ENCODE assay signal across 11 mouse cellular contexts in genomic region chr17:59039754-59040153, GRCm38 (mm10). TPM values are rescaled to one million over a fixed set of nuclear protein-coding genes. Genes with fewer than 3 reads are reported as not detected.
DNase-seq lines count a peak whose midpoint lies in the region; ATAC-seq and TF ChIP-seq lines count a peak whose summit lies in the region.
"Had no signal": no experiment of that assay in that cellular context is flagged by ENCODE, and none has a peak within 500 bp of the region (broad histone marks: within the 10 kb centered on the region; RNA-seq: fewer than 3 reads in every experiment).

No protein-coding gene starts in this region.

- POLR2A ChIA-PET in Patski (lab: Charles Lee) = no interaction called here

- no peaks in the 10 kb centered on the region for H3K9me3 ChIP-seq in kidney, embryonic 14.5 days (ENCODE audit: control insufficient read depth, low read length)

- peak; percentile 45 for TF ChIP-seq CTCF in Patski (IDR thresholded peaks at IDR 0.05)
- TF ChIP-seq CTCF in layer of hippocampus, adult 2 months (conservative IDR thresholded peaks at IDR 0.05) = peak; percentile 76

- H3K4me3 ChIP-seq in kidney, embryonic 14.5 days (ENCODE audit: low read length) = no peak overlapping the region
- no peak overlapping the region for H3K4me3 ChIP-seq in layer of hippocampus, adult 2 months

- no peaks in the 10 kb centered on the region for H3K36me3 ChIP-seq in kidney, embryonic 14.5 days (ENCODE audit: control insufficient read depth, insufficient read depth, low read length)

- CTCF ChIA-PET in Patski (lab: Charles Lee) = interaction anchor here (1.4 to 2.3 kb wide), 2 partner anchors 10 to 12 kb away, joined by 3 to 8 read pairs; no protein-coding TSS in a partner anchor

- WGBS in kidney, embryonic 14.5 days = 47% methylated on average over 5 of the region's 5 CpGs

- H3K27me3 ChIP-seq in kidney, embryonic 14.5 days (ENCODE audit: control insufficient read depth, insufficient read depth, low read length) = no peaks in the 10 kb centered on the region
- peaks cover 18% of the 10 kb centered on the region for H3K27me3 ChIP-seq in Patski

- H3K4me1 ChIP-seq in kidney, embryonic 14.5 days (ENCODE audit: control insufficient read depth, insufficient read depth, low read length) = no peaks in the 10 kb centered on the region

- no peak overlapping the region for H3K27ac ChIP-seq in kidney, embryonic 14.5 days (ENCODE audit: low read depth, low read length)
- no peak overlapping the region for H3K27ac ChIP-seq in layer of hippocampus, adult 2 months
- H3K27ac ChIP-seq: liver, embryonic 14.5 days had no signal

- H3K4me2 ChIP-seq in kidney, embryonic 14.5 days (replicated peaks; ENCODE audit: low read depth, low read length) = no peak overlapping the region

- in situ Hi-C loops in Patski (cut with MboI; ENCODE audit: low pct_unique_long_range_greater_than_20kb) = loop anchor here (5.0 kb wide), 1 partner anchor 63 kb away; no protein-coding TSS in a partner anchor

- ATAC-seq in kidney, embryonic 14.5 days (ENCODE audit: low FRiP score, low TSS enrichment) = no peak
- ATAC-seq in Patski = peak; percentile 60

- no peak overlapping the region for H3K9ac ChIP-seq in kidney, embryonic 14.5 days (ENCODE audit: low read depth, low read length)
- H3K9ac ChIP-seq: liver, embryonic 14.5 days had no signal

- DNase-seq in kidney, adult 9 months = peak; percentile 28
- DNase-seq in ES-CJ7 (ENCODE audit: low read depth, low spot score) = peak; percentile 38
- DNase-seq in Patski (ENCODE audit: low read depth, low spot score) = peak; percentile 10
- peak; percentile 26 to 43 for DNase-seq in layer of hippocampus, adult 2 months (ENCODE audit: low spot score in 2 of 2)
- DNase-seq in testis, postnatal 14 days (ENCODE audit: low spot score) = no peak
- DNase-seq in gastrocnemius, postnatal 10 days = no peak
- DNase-seq: cerebellum, adult 9-11 months; thymus, postnatal 4 days had no signal

RNA-seq across cellular contexts. Expression of gene Nudt12, which starts 26.6 kb away (rescaled TPM):
- polyA plus RNA-seq in kidney, embryonic 14.5 days (2014; fragmentation: Nextera tagmentation; extraction: Ambion mirVana) = 6.5 and 10.2 TPM in 2 replicates
- 14.3 TPM for polyA plus RNA-seq in Patski (2021)
- total RNA-seq in layer of hippocampus, adult 2 months (2021) = 10 to 100 TPM; 10.8 to 13.3 TPM
- 1 to 10 TPM; 4.4 to 5.9 TPM for total RNA-seq in gastrocnemius, postnatal 10 days (2021)

RNA-seq across cellular contexts. Expression of gene Pdzph1, which starts 48.6 kb away (rescaled TPM):
- polyA plus RNA-seq in kidney, embryonic 14.5 days (2014; fragmentation: Nextera tagmentation; extraction: Ambion mirVana) = 0.23 and 0.31 TPM in 2 replicates
- polyA plus RNA-seq in Patski (2021) = not detected
- 1 to 10 TPM; 2.1 to 2.3 TPM for total RNA-seq in layer of hippocampus, adult 2 months (2021)
- not detected for total RNA-seq in gastrocnemius, postnatal 10 days (2021)
- total RNA-seq: heart, postnatal 10 days had no signal

Comparison
In these comparisons a context has a peak if more than half of its experiments do, and no peak if none do; other contexts are left out.
1. DNase-seq: peak in kidney, adult 9 months (single experiment), ES-CJ7 (single experiment), Patski (single experiment) and layer of hippocampus, adult 2 months (2 of 2); none in testis, postnatal 14 days (single experiment) and gastrocnemius, postnatal 10 days (single experiment).